Mouse (Mus musculus): ENCODE measurements at regions not wholly inside any gene's neighbourhood (a gene's known extent, or its start where the extent isn't known, plus 50 kb on each side); places are given as distances from the start of the nearest gene placed in this dataset.

GRCm38 (mm10) chr15:40000022-40000421 lies 134.1 kb upstream of the 9330182O14Rik start:
- no peak for TF ChIP-seq CTCF (conservative IDR thresholded peaks at IDR 0.05; ENCODE audit: low read length)
- no peak for TF ChIP-seq NANOG (IDR thresholded peaks at IDR 0.05; ENCODE audit: borderline replicate concordance, low read length)
- no peak for TF ChIP-seq POU5F1 (IDR thresholded peaks at IDR 0.05; ENCODE audit: borderline replicate concordance, low read length)

Data from E14TG2a.4 (cell line).